Mouse (Mus musculus): ENCODE data around the gene Polr2f. TPM values are rescaled to one million over a fixed set of nuclear protein-coding genes. Genes with fewer than 3 reads are reported as not detected.

The Polr2f gene
- polyA plus RNA-seq, 1 experiment from 2014 or later, result 356 TPM

GRCm38 (mm10) chr15:79110031-79110430, 30.8 kb upstream of the Polr2f start:
- ATAC-seq (no peak), DNase-seq (ENCODE audit: low spot score) (no peak)
- peaks cover 19% of the 10 kb centered on the region for H3K4me1 ChIP-seq (ENCODE audit: control insufficient read depth, insufficient read depth, low read length)
- H3K27ac ChIP-seq (ENCODE audit: low read depth, low read length), result no peak overlapping the region
- H3K36me3 ChIP-seq (ENCODE audit: control insufficient read depth, insufficient read depth, low read length), result peaks cover 2% of the 10 kb centered on the region; the same call in 1 of the 2 replicates
- H3K9me3 ChIP-seq (replicated peaks; ENCODE audit: control insufficient read depth, low read length), result no peaks in the 10 kb centered on the region
- peak overlapping the region; percentile 97 for H3K4me2 ChIP-seq (ENCODE audit: low read length)
- WGBS, result 13% methylated on average over 9 of the region's 9 CpGs
- peak overlapping the region; percentile 93 for H3K9ac ChIP-seq (ENCODE audit: low read length)
- H3K4me3 ChIP-seq (ENCODE audit: low read depth, low read length), result peak overlapping the region; percentile 82
- no peaks in the 10 kb centered on the region for H3K27me3 ChIP-seq (replicated peaks; ENCODE audit: control insufficient read depth, insufficient read depth, low read length)

- no peak for DNase-seq (ENCODE audit: low spot score)
- Histone ChIP-seq H3K9me3 (replicated peaks; ENCODE audit: control insufficient read depth, low read length) (no peaks in the 10 kb centered on the region), H3K27ac (ENCODE audit: low read depth, low read length) (no peak overlapping the region), H3K27me3 (replicated peaks; ENCODE audit: control insufficient read depth, insufficient read depth, low read length) (no peaks in the 10 kb centered on the region), H3K4me1 (ENCODE audit: control insufficient read depth, insufficient read depth, low read length) (peaks cover 19% of the 10 kb centered on the region), H3K4me3 (ENCODE audit: low read depth, low read length) (peak overlapping the region; percentile 82), H3K4me2 (ENCODE audit: low read length) (peak overlapping the region; percentile 97), H3K36me3 (ENCODE audit: control insufficient read depth, insufficient read depth, low read length) (peaks cover 7% of the 10 kb centered on the region; the same call in 1 of the 2 replicates), H3K9ac (ENCODE audit: low read length) (no peak overlapping the region; the same call in 1 of the 2 replicates)
- ATAC-seq, result no peak
- WGBS, result 51% methylated on average over 2 of the region's 2 CpGs
These were observed 30.3 kb upstream of the Polr2f start for GRCm38 (mm10) chr15:79110528-79110927.

- no peak overlapping the region for H3K4me2 ChIP-seq (ENCODE audit: low read length)
- no peaks in the 10 kb centered on the region for H3K9me3 ChIP-seq (replicated peaks; ENCODE audit: control insufficient read depth, low read length)
- H3K27ac ChIP-seq (ENCODE audit: low read depth, low read length), result no peak overlapping the region
- no peak for ATAC-seq
- no peak overlapping the region for H3K9ac ChIP-seq (ENCODE audit: low read length)
- peak; percentile 37 for DNase-seq (ENCODE audit: low spot score)
- H3K4me1 ChIP-seq (ENCODE audit: control insufficient read depth, insufficient read depth, low read length), result peaks cover 19% of the 10 kb centered on the region
- no peak overlapping the region for H3K4me3 ChIP-seq (ENCODE audit: low read depth, low read length)
- peaks cover 15% of the 10 kb centered on the region; the same call in 1 of the 2 replicates for H3K36me3 ChIP-seq (ENCODE audit: control insufficient read depth, insufficient read depth, low read length)
- 76% methylated on average over 4 of the region's 4 CpGs for WGBS
- no peaks in the 10 kb centered on the region for H3K27me3 ChIP-seq (replicated peaks; ENCODE audit: control insufficient read depth, insufficient read depth, low read length)
These were observed 29.0 kb upstream of the Polr2f start for GRCm38 (mm10) chr15:79111774-79112173.

GRCm38 (mm10) chr15:79115276-79115675, 25.5 kb upstream of the Polr2f start:
- ATAC-seq (no peak), DNase-seq (ENCODE audit: low spot score) (no peak)
- Histone ChIP-seq H3K27me3 (replicated peaks; ENCODE audit: control insufficient read depth, insufficient read depth, low read length) (no peaks in the 10 kb centered on the region), H3K4me1 (ENCODE audit: control insufficient read depth, insufficient read depth, low read length) (peaks cover 6% of the 10 kb centered on the region), H3K9ac (ENCODE audit: low read length) (no peak overlapping the region), H3K4me3 (ENCODE audit: low read depth, low read length) (no peak overlapping the region), H3K27ac (ENCODE audit: low read depth, low read length) (no peak overlapping the region), H3K4me2 (ENCODE audit: low read length) (no peak overlapping the region), H3K36me3 (ENCODE audit: control insufficient read depth, insufficient read depth, low read length) (peaks cover 21% of the 10 kb centered on the region; the same call in 1 of the 2 replicates), H3K9me3 (replicated peaks; ENCODE audit: control insufficient read depth, low read length) (no peaks in the 10 kb centered on the region)
- 73% methylated on average over 5 of the region's 5 CpGs for WGBS

GRCm38 (mm10) chr15:79119491-79119890, 21.3 kb upstream of the Polr2f start:
- Histone ChIP-seq H3K9ac (ENCODE audit: low read length) (no peak overlapping the region), H3K4me1 (ENCODE audit: control insufficient read depth, insufficient read depth, low read length) (no peaks in the 10 kb centered on the region), H3K4me3 (ENCODE audit: low read depth, low read length) (no peak overlapping the region), H3K9me3 (replicated peaks; ENCODE audit: control insufficient read depth, low read length) (no peaks in the 10 kb centered on the region), H3K27ac (ENCODE audit: low read depth, low read length) (no peak overlapping the region), H3K4me2 (ENCODE audit: low read length) (no peak overlapping the region), H3K36me3 (ENCODE audit: control insufficient read depth, insufficient read depth, low read length) (peaks cover 43% of the 10 kb centered on the region), H3K27me3 (replicated peaks; ENCODE audit: control insufficient read depth, insufficient read depth, low read length) (no peaks in the 10 kb centered on the region)
- 88% methylated on average over 9 of the region's 9 CpGs for whole genome bisulfite sequencing
- no peak for ATAC-seq
- DNase-seq (ENCODE audit: low spot score), result no peak

- H3K4me3 ChIP-seq (ENCODE audit: low read depth, low read length), result no peak overlapping the region
- 88% methylated on average over 4 of the region's 4 CpGs for WGBS
- peaks cover 41% of the 10 kb centered on the region for H3K36me3 ChIP-seq (ENCODE audit: control insufficient read depth, insufficient read depth, low read length)
These were observed 18.7 kb upstream of the Polr2f start for GRCm38 (mm10) chr15:79122119-79122518.

GRCm38 (mm10) chr15:79122546-79122945, 18.3 kb upstream of the Polr2f start:
- no peaks in the 10 kb centered on the region for H3K27me3 ChIP-seq (replicated peaks; ENCODE audit: control insufficient read depth, insufficient read depth, low read length)
- no peak overlapping the region for H3K4me3 ChIP-seq (ENCODE audit: low read depth, low read length)
- H3K9ac ChIP-seq (ENCODE audit: low read length), result no peak overlapping the region
- 85% methylated on average over 13 of the region's 13 CpGs for WGBS
- peaks cover 45% of the 10 kb centered on the region for H3K36me3 ChIP-seq (ENCODE audit: control insufficient read depth, insufficient read depth, low read length)
- no peak overlapping the region for H3K27ac ChIP-seq (ENCODE audit: low read depth, low read length)
- no peak overlapping the region for H3K4me2 ChIP-seq (ENCODE audit: low read length)
- DNase-seq (ENCODE audit: low spot score), result no peak
- ATAC-seq, result no peak
- no peaks in the 10 kb centered on the region for H3K4me1 ChIP-seq (ENCODE audit: control insufficient read depth, insufficient read depth, low read length)
- H3K9me3 ChIP-seq (replicated peaks; ENCODE audit: control insufficient read depth, low read length), result no peaks in the 10 kb centered on the region

More at GRCm38 (mm10) chr15:79122119-79122518, 18.7 kb upstream of the Polr2f start:
- Histone ChIP-seq H3K9me3 (replicated peaks; ENCODE audit: control insufficient read depth, low read length) (no peaks in the 10 kb centered on the region), H3K4me2 (ENCODE audit: low read length) (no peak overlapping the region), H3K27ac (ENCODE audit: low read depth, low read length) (no peak overlapping the region), H3K9ac (ENCODE audit: low read length) (no peak overlapping the region), H3K4me1 (ENCODE audit: control insufficient read depth, insufficient read depth, low read length) (no peaks in the 10 kb centered on the region), H3K27me3 (replicated peaks; ENCODE audit: control insufficient read depth, insufficient read depth, low read length) (no peaks in the 10 kb centered on the region)
- no peak for ATAC-seq
- DNase-seq (ENCODE audit: low spot score), result no peak

- Histone ChIP-seq H3K4me2 (ENCODE audit: low read length) (no peak overlapping the region), H3K9me3 (replicated peaks; ENCODE audit: control insufficient read depth, low read length) (no peaks in the 10 kb centered on the region), H3K4me3 (ENCODE audit: low read depth, low read length) (no peak overlapping the region), H3K4me1 (ENCODE audit: control insufficient read depth, insufficient read depth, low read length) (no peaks in the 10 kb centered on the region), H3K27ac (ENCODE audit: low read depth, low read length) (no peak overlapping the region), H3K9ac (ENCODE audit: low read length) (no peak overlapping the region), H3K27me3 (replicated peaks; ENCODE audit: control insufficient read depth, insufficient read depth, low read length) (no peaks in the 10 kb centered on the region), H3K36me3 (ENCODE audit: control insufficient read depth, insufficient read depth, low read length) (peaks cover 55% of the 10 kb centered on the region)
- DNase-seq (ENCODE audit: low spot score) (no peak), ATAC-seq (no peak)
- WGBS, result 92% methylated on average over 6 of the region's 6 CpGs
These were observed 17.1 kb upstream of the Polr2f start for GRCm38 (mm10) chr15:79123751-79124150.

- Histone ChIP-seq H3K9ac (ENCODE audit: low read length) (no peak overlapping the region), H3K4me1 (ENCODE audit: control insufficient read depth, insufficient read depth, low read length) (no peaks in the 10 kb centered on the region), H3K27ac (ENCODE audit: low read depth, low read length) (no peak overlapping the region), H3K4me3 (ENCODE audit: low read depth, low read length) (no peak overlapping the region), H3K27me3 (replicated peaks; ENCODE audit: control insufficient read depth, insufficient read depth, low read length) (no peaks in the 10 kb centered on the region), H3K9me3 (replicated peaks; ENCODE audit: control insufficient read depth, low read length) (no peaks in the 10 kb centered on the region), H3K4me2 (ENCODE audit: low read length) (no peak overlapping the region), H3K36me3 (ENCODE audit: control insufficient read depth, insufficient read depth, low read length) (peaks cover 54% of the 10 kb centered on the region)
- 86% methylated on average over 10 of the region's 10 CpGs for WGBS
- no peak for DNase-seq (ENCODE audit: low spot score)
- ATAC-seq, result no peak
These were observed 16.4 kb upstream of the Polr2f start for GRCm38 (mm10) chr15:79124331-79124875.
